Mouse (Mus musculus): ENCODE results near the gene Sgpp2. TPM values are rescaled to one million over a fixed set of nuclear protein-coding genes. Genes with fewer than 3 reads are reported as not detected.

Sgpp2 gene
- total RNA-seq, 2 experiments from 2014 or later, result not detected

- DNase-seq (ENCODE audit: low spot score), result no peak
Observed at GRCm38 (mm10) chr1:78399755-78400154, 89.6 kb downstream of the Sgpp2 start.

GRCm38 (mm10) chr1:78401413-78401812, 91.3 kb downstream of the Sgpp2 start:
- no peak for DNase-seq (ENCODE audit: low spot score)

- DNase-seq (ENCODE audit: low spot score), result no peak
Observed at GRCm38 (mm10) chr1:78409396-78409795, 99.3 kb downstream of the Sgpp2 start.

- no peak for DNase-seq (ENCODE audit: low spot score)
Observed at GRCm38 (mm10) chr1:78412668-78413067, 102.5 kb downstream of the Sgpp2 start.

GRCm38 (mm10) chr1:78414421-78414820, 104.3 kb downstream of the Sgpp2 start:
- no peak for DNase-seq (ENCODE audit: low spot score)

GRCm38 (mm10) chr1:78417154-78417911, 107.2 kb downstream of the Sgpp2 start:
- DNase-seq (ENCODE audit: low spot score), result no peak

GRCm38 (mm10) chr1:78419593-78419992, 109.4 kb downstream of the Sgpp2 start:
- peak; percentile 67 for DNase-seq (ENCODE audit: low spot score)

- DNase-seq (ENCODE audit: low spot score), result no peak
Observed at GRCm38 (mm10) chr1:78420271-78420670, 110.1 kb downstream of the Sgpp2 start.

- DNase-seq (ENCODE audit: low spot score), result no peak
Observed at GRCm38 (mm10) chr1:78421749-78422148, 111.6 kb downstream of the Sgpp2 start.

- DNase-seq (ENCODE audit: low spot score), result no peak
Observed at GRCm38 (mm10) chr1:78422576-78422975, 112.4 kb downstream of the Sgpp2 start.

- DNase-seq (ENCODE audit: low spot score), result no peak
Observed at GRCm38 (mm10) chr1:78424848-78425247, 114.7 kb downstream of the Sgpp2 start.

GRCm38 (mm10) chr1:78425309-78425708, 115.2 kb downstream of the Sgpp2 start:
- no peak for DNase-seq (ENCODE audit: low spot score)

GRCm38 (mm10) chr1:78425793-78426700, 115.9 kb downstream of the Sgpp2 start:
- peak; percentile 55 for DNase-seq (ENCODE audit: low spot score)

GRCm38 (mm10) chr1:78426841-78427240, 116.7 kb downstream of the Sgpp2 start:
- no peak for DNase-seq (ENCODE audit: low spot score)

- DNase-seq (ENCODE audit: low spot score), result no peak
Observed at GRCm38 (mm10) chr1:78428851-78429250, 118.7 kb downstream of the Sgpp2 start.

GRCm38 (mm10) chr1:78433472-78433871, 123.3 kb downstream of the Sgpp2 start:
- DNase-seq (ENCODE audit: low spot score), result no peak

- DNase-seq (ENCODE audit: low spot score), result no peak
Observed at GRCm38 (mm10) chr1:78435967-78436366, 125.8 kb downstream of the Sgpp2 start.

- DNase-seq (ENCODE audit: low spot score), result no peak
Observed at GRCm38 (mm10) chr1:78436445-78436844, 126.3 kb downstream of the Sgpp2 start.

- DNase-seq (ENCODE audit: low spot score), result no peak
Observed at GRCm38 (mm10) chr1:78437150-78437549, 127.0 kb downstream of the Sgpp2 start.

GRCm38 (mm10) chr1:78440716-78441115, 130.6 kb downstream of the Sgpp2 start:
- DNase-seq (ENCODE audit: low spot score), result no peak

GRCm38 (mm10) chr1:78443056-78443455, 132.9 kb downstream of the Sgpp2 start:
- no peak for DNase-seq (ENCODE audit: low spot score)

GRCm38 (mm10) chr1:78446232-78446631, 136.1 kb downstream of the Sgpp2 start:
- no peak for DNase-seq (ENCODE audit: low spot score)

Measured in gastrocnemius, adult 18-20 months (tissue).